Mouse (Mus musculus): ENCODE measurements around the gene Dcun1d3. TPM values are rescaled to one million over a fixed set of nuclear protein-coding genes. Genes with fewer than 3 reads are reported as not detected.

The Dcun1d3 gene
- polyA plus RNA-seq, 1 experiment from 2014 or later, result 14.3 TPM

DNA sequence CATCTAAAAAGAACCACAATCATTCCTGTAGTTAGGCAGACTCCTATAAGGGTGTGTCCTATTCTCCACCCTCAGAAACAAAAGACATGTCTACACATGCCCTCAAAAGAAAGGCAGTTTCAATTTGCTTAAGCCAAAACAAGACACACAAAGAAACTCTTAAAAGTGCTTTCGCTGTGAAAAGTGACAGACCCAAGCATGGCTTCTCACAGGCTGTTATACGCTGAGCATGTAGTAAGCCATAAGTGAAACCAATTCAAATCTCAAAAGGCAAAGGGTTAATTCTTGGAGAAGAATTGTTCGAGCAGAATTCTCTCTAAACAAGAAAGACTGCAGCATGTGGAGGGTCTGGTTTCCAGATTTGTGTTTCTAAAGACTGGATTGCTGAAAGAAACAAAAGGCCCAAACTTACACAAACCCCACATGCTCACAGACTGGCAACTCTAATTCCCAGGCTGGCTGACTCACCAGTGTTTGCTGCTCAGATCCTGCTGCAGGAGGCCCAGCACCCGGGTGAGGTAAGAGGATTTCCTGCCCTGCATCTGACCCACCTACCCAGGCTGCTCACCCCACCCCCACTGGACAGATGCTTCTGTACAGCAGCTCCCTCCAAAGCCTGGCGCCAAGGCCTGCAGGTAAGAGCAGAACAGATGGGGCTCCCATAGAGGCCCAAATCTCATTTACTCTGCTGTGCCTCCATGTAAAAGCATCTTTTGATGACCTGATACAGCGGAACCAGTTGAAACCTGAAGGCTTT is 34.6 kb downstream of the Dcun1d3 start:
- H3K9me3 ChIP-seq, result no peaks in the 10 kb centered on the region
- H3K4me1 ChIP-seq, result peaks cover 33% of the 10 kb centered on the region
- H3K27ac ChIP-seq, result peak overlapping the region; percentile 74
- H3K36me3 ChIP-seq (replicated peaks), result peaks cover 36% of the 10 kb centered on the region
- H3K27me3 ChIP-seq (ENCODE audit: poor library complexity, severe bottlenecking), result no peaks in the 10 kb centered on the region
- DNase-seq (ENCODE audit: extremely low spot score, low spot score), result peak; percentile 46
- 28% methylated on average over 6 of the region's 6 CpGs for WGBS
- H3K4me3 ChIP-seq, result no peak overlapping the region

DNA sequence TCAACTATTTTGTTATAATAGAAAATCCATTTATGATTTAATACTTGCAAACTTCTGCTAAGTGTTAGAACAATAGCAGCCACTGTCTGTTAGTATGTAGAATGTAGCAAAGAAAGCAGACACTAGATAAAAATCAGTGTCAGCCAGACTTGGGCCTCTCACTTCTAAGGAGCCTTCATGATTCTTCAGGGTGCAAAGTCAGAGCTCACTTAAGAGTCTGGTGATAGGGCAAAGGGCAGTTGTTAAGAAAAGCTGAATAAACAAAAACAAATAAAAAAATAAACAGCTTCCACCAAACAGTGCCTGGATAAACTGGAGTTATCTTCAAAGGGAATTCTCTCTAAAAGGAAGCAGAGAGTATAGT is 35.1 kb downstream of the Dcun1d3 start:
- Histone ChIP-seq H3K4me3 (no peak overlapping the region), H3K36me3 (replicated peaks) (peaks cover 36% of the 10 kb centered on the region), H3K27me3 (ENCODE audit: poor library complexity, severe bottlenecking) (no peaks in the 10 kb centered on the region), H3K27ac (peak overlapping the region; percentile 74; the same call in 1 of the 2 replicates), H3K9me3 (no peaks in the 10 kb centered on the region), H3K4me1 (peaks cover 33% of the 10 kb centered on the region)
- no peak for DNase-seq (ENCODE audit: extremely low spot score, low spot score)

- Histone ChIP-seq H3K4me3 (no peak overlapping the region), H3K4me1 (peaks cover 33% of the 10 kb centered on the region), H3K36me3 (replicated peaks) (peaks cover 36% of the 10 kb centered on the region), H3K27ac (no peak overlapping the region), H3K27me3 (ENCODE audit: poor library complexity, severe bottlenecking) (no peaks in the 10 kb centered on the region), H3K9me3 (no peaks in the 10 kb centered on the region)
- DNase-seq (ENCODE audit: extremely low spot score, low spot score), result no peak
- 89% methylated on average over 2 of the region's 2 CpGs for WGBS
These were observed 35.5 kb downstream of the Dcun1d3 start for GRCm38 (mm10) chr7:119860554-119860953.

DNA sequence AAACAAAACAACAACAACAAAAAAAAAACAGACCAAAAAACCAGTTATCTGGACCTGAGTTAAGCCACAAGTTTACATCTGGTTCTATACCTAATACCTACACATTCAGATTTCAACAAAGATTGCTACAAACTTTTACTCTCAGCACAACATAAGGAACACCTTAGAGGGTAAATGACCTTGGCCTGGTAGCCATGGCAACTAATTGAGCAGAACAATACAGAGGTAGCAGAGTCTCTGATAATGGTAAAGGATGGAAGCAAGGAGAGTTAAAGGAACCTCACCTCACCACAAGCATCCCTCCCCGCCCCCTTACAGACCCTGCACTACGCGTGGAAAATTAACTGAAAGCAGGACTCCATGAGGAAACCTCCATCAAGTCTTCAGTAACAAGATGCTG is 36.0 kb downstream of the Dcun1d3 start:
- Histone ChIP-seq H3K4me1 (peaks cover 33% of the 10 kb centered on the region), H3K36me3 (replicated peaks) (peaks cover 38% of the 10 kb centered on the region), H3K4me3 (no peak overlapping the region), H3K9me3 (no peaks in the 10 kb centered on the region), H3K27ac (no peak overlapping the region), H3K27me3 (ENCODE audit: poor library complexity, severe bottlenecking) (no peaks in the 10 kb centered on the region)
- 91% methylated on average over 3 of the region's 3 CpGs for WGBS
- no peak for DNase-seq (ENCODE audit: extremely low spot score, low spot score)

GRCm38 (mm10) chr7:119859476-119859875 is 36.6 kb downstream of the Dcun1d3 start:
- no peaks in the 10 kb centered on the region for H3K9me3 ChIP-seq
- H3K4me3 ChIP-seq, result no peak overlapping the region
- no peaks in the 10 kb centered on the region for H3K27me3 ChIP-seq (ENCODE audit: poor library complexity, severe bottlenecking)
- WGBS, result 80% methylated on average over 6 of the region's 6 CpGs
- peaks cover 43% of the 10 kb centered on the region for H3K36me3 ChIP-seq (replicated peaks)
- H3K27ac ChIP-seq, result no peak overlapping the region
- no peak for DNase-seq (ENCODE audit: extremely low spot score, low spot score)
- peaks cover 33% of the 10 kb centered on the region for H3K4me1 ChIP-seq

DNA sequence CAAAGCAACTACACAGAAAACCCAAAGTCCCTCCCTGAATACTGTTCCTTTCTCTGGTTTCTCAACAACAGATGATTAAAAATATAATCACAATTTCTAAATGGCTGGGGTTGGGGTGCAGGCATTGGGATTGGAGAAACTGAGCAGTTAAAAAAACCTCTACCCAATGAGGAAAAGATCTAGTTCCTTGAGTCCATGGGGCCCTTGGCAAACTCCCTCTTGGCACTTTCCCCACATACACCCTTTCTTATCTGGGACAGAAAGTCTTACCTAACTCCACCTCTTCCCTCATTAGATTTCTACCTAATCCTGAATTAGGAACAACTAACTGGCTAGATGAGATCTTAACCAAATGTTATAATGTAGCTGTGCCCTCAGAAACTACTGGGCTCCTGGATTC is 41.1 kb downstream of the Dcun1d3 start:
- Histone ChIP-seq H3K4me3 (no peak overlapping the region), H3K9me3 (no peaks in the 10 kb centered on the region), H3K4me1 (peaks cover 4% of the 10 kb centered on the region; the same call in 1 of the 2 replicates), H3K27me3 (ENCODE audit: poor library complexity, severe bottlenecking) (no peaks in the 10 kb centered on the region), H3K36me3 (replicated peaks) (peaks cover 67% of the 10 kb centered on the region), H3K27ac (no peak overlapping the region)
- DNase-seq (ENCODE audit: extremely low spot score, low spot score), result no peak

DNA sequence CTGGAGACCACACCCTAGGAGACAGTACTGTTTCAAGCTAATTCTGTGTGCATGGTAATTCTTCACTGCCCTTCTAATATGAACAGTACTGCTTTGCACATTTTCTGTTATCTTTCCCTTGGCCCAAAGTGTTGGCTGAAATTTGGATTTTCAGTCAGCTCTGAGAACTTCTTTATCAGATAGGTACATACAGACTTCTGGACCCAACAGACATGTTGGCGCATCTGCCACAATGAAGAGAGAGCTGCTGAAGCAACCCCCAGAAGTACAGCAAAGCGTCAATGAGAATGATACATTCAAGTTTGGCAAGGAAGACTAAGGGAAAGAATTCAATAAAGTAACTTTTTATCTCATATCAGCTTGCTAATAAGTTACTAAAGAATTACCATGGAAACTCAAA is 41.7 kb downstream of the Dcun1d3 start:
- Histone ChIP-seq H3K9me3 (no peaks in the 10 kb centered on the region), H3K27me3 (ENCODE audit: poor library complexity, severe bottlenecking) (no peaks in the 10 kb centered on the region), H3K4me1 (no peaks in the 10 kb centered on the region), H3K27ac (no peak overlapping the region), H3K4me3 (no peak overlapping the region), H3K36me3 (replicated peaks) (peaks cover 65% of the 10 kb centered on the region)
- 94% methylated on average over 2 of the region's 2 CpGs for WGBS
- no peak for DNase-seq (ENCODE audit: extremely low spot score, low spot score)

- H3K27me3 ChIP-seq (ENCODE audit: poor library complexity, severe bottlenecking), result no peaks in the 10 kb centered on the region
- peaks cover 57% of the 10 kb centered on the region for H3K36me3 ChIP-seq (replicated peaks)
- no peak overlapping the region for H3K27ac ChIP-seq
- DNase-seq (ENCODE audit: extremely low spot score, low spot score), result no peak
- no peaks in the 10 kb centered on the region for H3K9me3 ChIP-seq
- no peak overlapping the region for H3K4me3 ChIP-seq
- WGBS, result 92% methylated on average over 1 of the region's 1 CpGs
- no peaks in the 10 kb centered on the region for H3K4me1 ChIP-seq
These were observed 42.9 kb downstream of the Dcun1d3 start for GRCm38 (mm10) chr7:119853186-119853585.

- no peaks in the 10 kb centered on the region for H3K4me1 ChIP-seq
- DNase-seq (ENCODE audit: extremely low spot score, low spot score), result no peak
- no peak overlapping the region for H3K27ac ChIP-seq
- no peak overlapping the region for H3K4me3 ChIP-seq
- H3K36me3 ChIP-seq (replicated peaks), result peaks cover 52% of the 10 kb centered on the region
- no peaks in the 10 kb centered on the region for H3K27me3 ChIP-seq (ENCODE audit: poor library complexity, severe bottlenecking)
- H3K9me3 ChIP-seq, result no peaks in the 10 kb centered on the region
These were observed 43.6 kb downstream of the Dcun1d3 start for GRCm38 (mm10) chr7:119852494-119852893.

DNA sequence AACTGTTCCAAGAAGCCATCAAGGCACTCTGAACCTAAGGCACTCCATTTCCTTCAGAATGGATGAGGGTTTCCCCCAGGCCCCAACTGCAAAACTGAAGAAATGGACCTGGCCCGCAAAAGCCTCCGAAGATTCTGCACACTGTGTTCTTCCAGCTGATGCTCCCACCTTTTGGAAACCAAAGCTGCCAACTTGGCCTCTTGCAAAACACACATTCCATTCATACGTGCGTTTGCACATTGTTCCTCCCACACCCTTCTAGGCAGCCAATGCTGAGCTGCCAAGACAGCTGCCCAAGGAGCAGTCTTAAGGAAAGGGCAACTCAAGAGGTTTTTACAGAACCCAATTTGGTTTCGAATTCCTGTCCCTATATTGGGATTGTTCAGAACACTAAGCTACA is 45.4 kb downstream of the Dcun1d3 start:
- Histone ChIP-seq H3K27me3 (ENCODE audit: poor library complexity, severe bottlenecking) (no peaks in the 10 kb centered on the region), H3K4me3 (no peak overlapping the region), H3K27ac (no peak overlapping the region), H3K36me3 (replicated peaks) (peaks cover 49% of the 10 kb centered on the region), H3K9me3 (no peaks in the 10 kb centered on the region), H3K4me1 (no peaks in the 10 kb centered on the region)
- DNase-seq (ENCODE audit: extremely low spot score, low spot score), result no peak
- 89% methylated on average over 5 of the region's 5 CpGs for WGBS

GRCm38 (mm10) chr7:119849096-119849495 is 47.0 kb downstream of the Dcun1d3 start:
- Histone ChIP-seq H3K4me1 (no peaks in the 10 kb centered on the region), H3K36me3 (replicated peaks) (peaks cover 55% of the 10 kb centered on the region), H3K4me3 (no peak overlapping the region), H3K27me3 (ENCODE audit: poor library complexity, severe bottlenecking) (no peaks in the 10 kb centered on the region), H3K9me3 (no peaks in the 10 kb centered on the region), H3K27ac (no peak overlapping the region)
- DNase-seq (ENCODE audit: extremely low spot score, low spot score), result peak; percentile 42
- whole genome bisulfite sequencing, result 0% methylated on average over 1 of the region's 1 CpGs

DNA sequence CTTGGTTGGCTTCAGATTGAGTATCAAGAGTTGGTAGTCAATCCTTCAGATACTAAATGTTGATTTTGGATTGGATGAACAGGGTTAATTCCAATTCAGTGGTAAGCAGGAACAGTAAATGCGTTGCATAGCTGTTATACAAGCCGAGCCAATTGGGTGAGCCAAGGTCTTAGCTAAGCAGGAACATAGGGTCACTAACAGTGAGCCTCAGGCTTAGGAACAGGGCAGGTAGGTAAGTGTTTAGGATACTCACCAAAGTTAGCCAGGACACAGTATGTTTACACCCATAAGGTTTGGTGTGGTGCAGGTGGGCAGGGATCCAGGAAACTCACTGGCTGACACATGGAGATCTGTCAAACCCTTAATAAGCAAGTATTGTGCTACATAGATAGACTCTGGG is 48.7 kb downstream of the Dcun1d3 start:
- H3K27me3 ChIP-seq (ENCODE audit: poor library complexity, severe bottlenecking), result no peaks in the 10 kb centered on the region
- no peak overlapping the region for H3K4me3 ChIP-seq
- no peak for DNase-seq (ENCODE audit: extremely low spot score, low spot score)
- WGBS, result 94% methylated on average over 2 of the region's 2 CpGs
- no peak overlapping the region for H3K27ac ChIP-seq
- H3K4me1 ChIP-seq, result no peaks in the 10 kb centered on the region
- peaks cover 53% of the 10 kb centered on the region for H3K36me3 ChIP-seq (replicated peaks)
- no peaks in the 10 kb centered on the region for H3K9me3 ChIP-seq

DNA sequence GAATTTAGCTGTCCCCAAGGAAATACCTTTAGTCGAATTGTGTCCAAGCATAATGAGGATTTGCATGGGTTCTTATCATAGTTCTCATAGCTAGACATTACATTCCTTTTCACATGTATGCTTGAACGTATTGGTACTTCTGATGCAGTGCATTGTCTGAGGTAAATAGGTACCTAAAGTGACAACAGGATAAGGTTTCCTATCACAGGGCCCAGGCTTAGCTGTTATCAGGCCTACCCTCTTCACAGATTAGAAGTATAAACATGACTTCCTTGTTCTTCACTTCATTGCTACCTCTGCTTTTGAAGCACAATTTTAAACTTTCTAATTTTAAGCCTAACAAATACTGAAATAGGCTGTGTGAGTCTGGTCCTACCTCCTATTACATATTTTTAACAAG is 50.6 kb downstream of the Dcun1d3 start:
- Histone ChIP-seq H3K4me1 (no peaks in the 10 kb centered on the region), H3K27me3 (ENCODE audit: poor library complexity, severe bottlenecking) (no peaks in the 10 kb centered on the region), H3K4me3 (no peak overlapping the region), H3K27ac (no peak overlapping the region), H3K36me3 (replicated peaks) (peaks cover 48% of the 10 kb centered on the region), H3K9me3 (no peaks in the 10 kb centered on the region)
- WGBS, result 93% methylated on average over 2 of the region's 2 CpGs
- no peak for DNase-seq (ENCODE audit: extremely low spot score, low spot score)
